Mouse (Mus musculus): Measurements from ENCODE around the gene Gatad2b.
"Not testable (repeated sequence)": the region's sequence is repeated elsewhere in the genome, so short reads cannot be mapped to it uniquely, and the experiment has no call there.

Gatad2b gene

GRCm38 (mm10) chr3:90265932-90266741 is 26.8 kb upstream of the Gatad2b start:
- peak; percentile 29 for DNase-seq

GRCm38 (mm10) chr3:90266901-90267775 is 25.8 kb upstream of the Gatad2b start:
- no peak for DNase-seq

GRCm38 (mm10) chr3:90268190-90268589 is 24.8 kb upstream of the Gatad2b start:
- no peak for DNase-seq

DNA sequence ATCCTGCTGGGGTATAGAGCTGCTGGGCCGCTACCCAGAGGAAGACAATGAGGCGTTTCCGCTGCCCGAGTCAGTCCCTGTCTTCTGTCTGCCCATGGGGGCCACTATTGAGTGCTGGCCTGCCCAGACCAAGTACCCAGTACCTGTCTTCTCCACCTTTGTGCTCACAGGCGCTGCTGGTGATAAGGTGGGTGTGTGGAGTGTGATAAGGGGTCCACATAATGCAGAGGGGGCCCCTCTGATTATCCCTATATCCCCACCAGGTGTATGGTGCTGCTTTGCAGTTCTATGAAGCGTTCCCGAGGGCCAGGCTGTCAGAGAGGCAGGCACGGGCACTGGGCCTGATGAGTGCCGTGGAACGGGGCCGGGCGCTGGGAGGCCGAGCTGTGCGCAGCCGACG is 24.0 kb upstream of the Gatad2b start:
- no peak for DNase-seq

GRCm38 (mm10) chr3:90270784-90271183 is 22.2 kb upstream of the Gatad2b start:
- no peak for DNase-seq

- DNase-seq, result no peak
These were observed 20.8 kb upstream of the Gatad2b start for GRCm38 (mm10) chr3:90272170-90272569.

- DNase-seq, result no peak
These were observed 19.1 kb upstream of the Gatad2b start for GRCm38 (mm10) chr3:90273855-90274254.

DNA sequence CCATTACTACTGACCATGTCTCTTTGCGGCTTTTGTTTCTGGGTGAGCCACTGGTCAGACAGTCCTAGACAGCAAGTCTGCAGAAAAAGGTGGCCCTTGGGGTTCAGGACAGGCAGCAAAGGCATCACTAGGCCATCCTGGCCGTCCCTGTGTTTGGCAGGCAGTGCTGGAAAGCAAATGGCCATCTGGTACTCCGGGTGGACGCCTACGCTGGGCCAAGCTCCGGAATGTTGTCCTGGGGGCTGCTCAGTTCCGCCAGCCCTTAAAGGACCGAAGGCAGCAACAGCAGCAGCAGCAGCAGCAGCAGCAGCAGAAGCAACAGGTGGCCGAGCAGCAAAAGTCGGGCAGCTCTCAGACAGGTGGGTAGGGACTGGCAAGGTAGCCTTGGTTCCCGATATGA is 17.7 kb upstream of the Gatad2b start:
- DNase-seq, result no peak

DNA sequence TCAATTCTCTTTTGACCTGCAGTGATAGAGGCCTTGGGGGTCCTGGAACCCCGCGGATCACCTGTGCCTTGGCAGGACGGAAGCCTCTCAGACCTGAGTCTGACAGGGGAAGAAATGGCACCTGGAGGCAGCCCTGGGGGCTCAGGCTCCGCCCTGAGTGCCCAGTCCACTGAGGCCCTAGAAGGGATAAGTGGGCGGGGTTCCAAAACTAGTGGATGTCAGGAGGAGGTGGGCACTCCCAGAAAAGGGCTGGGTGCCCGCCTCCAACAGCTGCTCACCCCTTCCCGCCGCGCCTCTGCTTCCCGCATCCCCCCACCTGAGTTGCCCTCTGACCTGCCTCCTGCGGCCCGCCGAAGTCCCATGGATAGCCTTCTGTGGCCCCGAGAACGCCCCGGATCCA is 16.1 kb upstream of the Gatad2b start:
- no peak for DNase-seq

DNA sequence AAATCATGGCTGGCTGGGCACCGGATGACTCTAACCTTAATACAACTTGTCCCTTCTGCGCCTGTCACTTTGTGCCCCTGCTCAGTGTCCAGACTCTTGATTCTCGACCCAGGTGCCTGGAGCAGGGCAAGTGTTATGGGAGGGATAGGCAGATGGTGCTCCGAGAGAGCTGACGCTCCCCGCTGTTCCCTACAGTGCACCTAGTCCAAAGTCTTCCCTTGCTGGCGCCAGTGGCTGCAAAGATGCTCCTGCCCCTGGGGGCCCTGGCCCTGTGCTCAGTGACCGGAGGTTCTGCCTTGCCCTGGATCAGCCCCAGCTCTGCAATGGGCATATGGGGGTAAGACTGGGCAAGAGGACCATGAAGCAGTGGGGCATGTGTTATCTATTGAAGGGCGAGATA is 15.2 kb upstream of the Gatad2b start:
- DNase-seq, result no peak

GRCm38 (mm10) chr3:90278211-90278610 is 14.8 kb upstream of the Gatad2b start:
- DNase-seq, result no peak

DNA sequence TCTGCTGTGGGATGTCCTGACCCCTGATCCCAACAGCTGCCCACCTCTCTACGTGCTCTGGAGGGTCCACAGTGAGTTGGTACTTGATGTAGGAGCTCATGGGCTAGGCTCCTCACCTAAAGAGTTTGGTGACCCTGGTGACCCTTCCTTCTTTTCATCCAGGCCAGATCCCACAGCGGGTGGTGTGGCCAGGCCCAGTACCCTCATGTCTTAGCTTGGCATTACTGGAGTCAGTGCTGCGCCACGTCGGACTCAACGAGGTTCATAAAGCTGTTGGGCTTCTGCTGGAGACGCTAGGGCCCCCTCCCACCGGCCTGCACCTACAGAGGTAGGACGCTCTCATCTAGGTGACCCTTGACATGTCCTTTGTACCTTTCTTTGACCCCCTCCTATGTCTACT is 13.8 kb upstream of the Gatad2b start:
- DNase-seq, result no peak

GRCm38 (mm10) chr3:90279743-90280142 is 13.2 kb upstream of the Gatad2b start:
- DNase-seq, result peak; percentile 51

DNA sequence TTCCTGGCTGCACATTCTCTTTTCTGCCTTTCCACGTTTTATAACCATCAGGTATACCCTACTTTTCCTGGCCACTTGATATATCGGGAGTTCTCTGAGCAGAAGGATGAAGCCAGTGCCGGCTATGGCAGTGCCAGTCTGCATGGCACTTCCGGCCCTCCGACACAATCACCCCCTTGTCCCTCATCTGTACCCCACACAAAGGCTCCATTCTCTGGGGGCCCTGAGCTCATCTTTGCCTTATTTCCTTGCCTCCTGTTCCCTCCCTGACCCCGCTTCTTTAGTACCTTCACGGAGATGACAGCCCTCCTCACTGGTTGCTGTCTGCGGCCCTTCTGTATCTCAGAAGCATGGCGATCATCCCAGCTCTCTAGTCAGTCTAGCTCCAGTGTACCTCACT is 12.3 kb upstream of the Gatad2b start:
- DNase-seq, result no peak

DNA sequence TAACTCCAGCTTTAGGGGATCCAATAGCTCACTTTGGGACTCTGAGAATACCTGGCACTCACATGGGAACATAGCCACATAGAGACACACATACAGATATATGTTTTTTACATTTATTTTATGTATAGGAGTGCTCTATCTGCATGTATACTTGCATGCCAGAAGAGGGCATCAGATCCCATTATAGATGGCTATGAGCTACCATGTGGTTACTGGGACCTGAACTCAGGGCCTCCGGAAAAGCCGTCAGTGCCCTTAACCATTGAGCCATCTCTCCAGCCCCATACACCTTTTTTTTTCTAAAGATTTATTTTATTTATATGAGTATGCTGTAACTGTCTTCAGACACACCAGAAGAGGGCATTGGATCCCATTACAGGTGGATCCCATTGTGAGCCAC is 8.8 kb upstream of the Gatad2b start:
- no peak for DNase-seq

GRCm38 (mm10) chr3:90289403-90289802 is 3.6 kb upstream of the Gatad2b start:
- DNase-seq, result not testable (repeated sequence)

DNA sequence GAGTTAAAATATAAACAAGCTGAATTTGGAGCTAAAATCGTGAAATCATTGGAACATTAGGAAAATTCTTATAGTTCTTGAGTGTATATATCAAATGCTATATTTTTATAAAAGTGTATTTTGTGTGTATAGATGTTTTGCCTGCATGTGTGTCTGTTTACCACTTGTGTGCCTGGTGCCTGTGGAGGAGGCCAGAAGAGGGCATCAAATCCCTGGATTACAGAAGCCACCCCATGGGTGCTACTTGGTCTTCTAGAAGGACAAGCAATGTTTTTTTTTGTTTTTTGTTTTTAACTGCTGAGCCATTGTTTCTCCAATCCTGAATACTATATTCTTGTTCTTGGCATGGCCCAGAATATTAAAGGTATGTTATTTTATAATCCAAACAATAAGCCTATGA is 2.4 kb upstream of the Gatad2b start:
- DNase-seq, result no peak

GRCm38 (mm10) chr3:90291982-90292344 is 1.0 kb upstream of the Gatad2b start:
- no peak for DNase-seq

- peak; percentile 74 for DNase-seq
These were observed 530 bp downstream of the Gatad2b start for GRCm38 (mm10) chr3:90293352-90294063.

GRCm38 (mm10) chr3:90294064-90294440 is 1.1 kb downstream of the Gatad2b start:
- DNase-seq, result no peak

DNA sequence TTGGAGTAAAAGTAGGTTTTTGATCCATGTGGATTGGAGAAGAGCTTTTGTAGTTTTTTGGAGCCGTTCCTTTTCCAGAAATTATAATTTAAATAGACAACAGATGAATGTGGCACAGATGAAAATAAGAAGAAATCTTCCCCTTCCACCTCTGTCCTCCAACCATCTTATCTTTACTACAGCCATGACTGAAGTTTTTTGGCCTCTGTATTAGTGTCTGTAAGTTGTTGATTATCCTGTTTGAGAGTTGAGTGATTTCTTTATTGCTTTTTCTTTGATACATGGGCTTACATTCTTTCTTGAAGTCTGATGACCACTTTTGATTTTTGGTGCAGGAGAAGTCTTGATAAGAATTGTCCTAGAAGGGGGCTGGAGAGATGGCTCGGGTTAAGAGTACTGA is 1.7 kb downstream of the Gatad2b start:
- DNase-seq, result no peak

DNA sequence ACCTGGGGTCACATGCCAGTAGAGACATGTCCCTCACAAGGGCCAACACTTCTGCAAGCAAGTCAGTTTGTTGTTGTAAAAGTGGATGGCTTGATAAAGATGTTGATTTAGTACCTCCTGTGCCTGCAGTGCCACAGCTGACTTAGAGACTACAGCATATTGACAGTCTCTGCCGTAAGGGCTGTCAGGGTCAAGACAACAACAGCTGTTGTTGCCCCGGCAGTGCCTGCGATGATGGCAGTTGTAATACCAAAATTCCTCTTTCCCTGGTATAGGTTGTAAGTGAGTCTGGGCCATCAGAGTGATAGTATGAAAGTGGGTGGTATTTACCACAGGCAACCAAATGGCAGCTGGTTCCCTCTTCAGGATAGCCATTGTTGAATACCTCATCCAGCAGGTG is 12.8 kb downstream of the Gatad2b start:
- DNase-seq, result no peak

DNA sequence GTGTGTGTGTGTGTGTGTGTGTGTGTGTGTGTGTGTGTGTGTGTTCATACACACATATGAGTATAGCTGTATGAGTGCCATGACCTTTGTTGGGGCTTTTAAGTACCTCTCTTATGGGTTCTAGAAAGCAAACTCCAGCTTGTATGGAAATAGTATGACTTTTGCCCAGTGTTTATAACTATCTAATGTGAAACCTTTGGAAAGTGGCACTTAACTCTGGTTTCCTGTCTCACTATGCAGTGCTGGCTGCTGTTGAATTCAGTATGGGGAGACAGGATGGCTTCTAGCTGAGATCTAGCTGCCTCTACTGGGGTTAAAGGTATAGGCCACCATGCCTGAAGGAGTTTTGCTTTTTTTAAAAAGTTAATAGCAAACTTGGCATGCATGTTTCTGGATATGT is 16.6 kb downstream of the Gatad2b start:
- DNase-seq, result no peak

- peak; percentile 34 for DNase-seq
These were observed 20.4 kb downstream of the Gatad2b start for GRCm38 (mm10) chr3:90313367-90313766.
